In the genomic region with DNA sequence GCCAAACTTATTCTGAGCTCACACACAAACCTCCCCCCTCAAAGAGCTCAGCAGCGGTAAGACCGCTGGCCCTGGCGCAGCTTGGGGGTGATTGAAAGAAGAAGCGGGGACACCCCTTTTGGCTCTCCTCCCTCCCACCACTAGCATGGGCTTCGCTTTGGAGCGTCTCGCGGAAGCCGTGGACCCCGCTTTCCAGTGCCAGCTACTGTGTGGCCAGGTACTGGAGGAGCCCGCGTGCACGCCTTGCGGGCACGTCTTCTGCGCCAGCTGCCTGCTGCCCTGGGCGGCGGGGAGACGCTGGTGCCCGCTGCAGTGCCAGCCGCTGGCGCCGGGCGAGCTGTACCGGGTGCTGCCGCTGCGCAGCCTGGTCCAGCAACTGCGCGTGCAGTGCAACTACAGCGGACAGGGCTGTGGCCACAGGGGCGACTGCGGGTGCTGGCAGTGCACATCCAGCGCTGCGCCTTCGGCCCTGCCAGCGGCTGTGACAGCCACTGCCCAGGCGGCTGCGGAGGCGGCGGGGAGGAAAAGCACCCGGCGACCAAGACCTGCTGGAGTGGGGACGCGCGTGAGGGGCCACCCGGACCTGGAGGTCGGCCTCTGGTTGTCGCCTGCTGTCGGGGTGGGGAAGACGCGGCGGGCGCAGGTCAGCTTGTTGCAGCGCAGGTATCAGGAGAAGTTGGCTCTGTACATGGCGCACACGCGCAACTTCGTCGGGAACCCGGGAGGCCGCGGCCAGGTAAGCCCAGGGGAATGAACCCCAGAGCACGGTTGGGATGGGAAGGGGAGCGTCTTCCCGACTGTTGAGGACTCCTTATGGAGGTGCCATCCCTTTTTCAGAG, we compare ENCODE assay signal across 8 mouse cellular contexts. TPM values are rescaled to one million over a fixed set of nuclear protein-coding genes. Genes with fewer than 3 reads are reported as not detected.
DNase-seq lines count a peak whose midpoint lies in the region; ATAC-seq lines count a peak whose summit lies in the region.

A gene (plus strand): TSS at position 112 of the 839 bp plus-strand sequence.

- peak within 1 kb of the TSS; percentile 55; the same call in 1 of the 2 replicates for H3K27ac ChIP-seq in embryonic facial prominence, embryonic 13.5 days
- H3K27ac ChIP-seq in heart, embryonic 12.5 days (ENCODE audit: poor library complexity, severe bottlenecking): no peak within 1 kb of the TSS
- no peak within 1 kb of the TSS for H3K27ac ChIP-seq in midbrain, embryonic 12.5 days (replicated peaks)
- H3K27ac ChIP-seq in stomach, embryonic 14.5 days (ENCODE audit: low read length): no peak within 1 kb of the TSS

- peak; percentile 34 to 56 for DNase-seq in left cerebral cortex, adult 18-20 months (ENCODE audit: low spot score in 2 of 2)
- DNase-seq in left cerebral cortex, adult 11 months (ENCODE audit: low spot score): no peak
- DNase-seq in layer of hippocampus, adult 8-10 months (ENCODE audit: low spot score in 2 of 2): peak; percentile 9 to 34

- H3K9ac ChIP-seq in embryonic facial prominence, embryonic 13.5 days: peak within 1 kb of the TSS; percentile 74
- H3K9ac ChIP-seq in heart, embryonic 12.5 days: peak within 1 kb of the TSS; percentile 68
- H3K9ac ChIP-seq in midbrain, embryonic 12.5 days (replicated peaks): peak within 1 kb of the TSS; percentile 55
- H3K9ac ChIP-seq in stomach, embryonic 14.5 days (replicated peaks; ENCODE audit: low read depth, low read length): peak within 1 kb of the TSS; percentile 18; the same call in 1 of the 2 replicates

- 0 out of 2 replicates have a peak, but pooled peaks have one; percentile 61 for ATAC-seq in embryonic facial prominence, embryonic 13.5 days (ENCODE audit: insufficient number of reproducible peaks, insufficient read depth, low FRiP score, low TSS enrichment, low read depth)
- peak; percentile 45; the same call in 1 of the 2 replicates for ATAC-seq in heart, embryonic 12.5 days (ENCODE audit: insufficient number of reproducible peaks, low FRiP score)
- peak; percentile 83 for ATAC-seq in midbrain, embryonic 12.5 days (ENCODE audit: low FRiP score, low read depth)
- peak; percentile 59; the same call in 1 of the 2 replicates for ATAC-seq in stomach, embryonic 14.5 days (ENCODE audit: insufficient number of reproducible peaks, insufficient read depth, low FRiP score, low read depth)
- no peak for ATAC-seq in monocyte, adult 5-6 weeks (replicated peaks; ENCODE audit: insufficient number of reproducible peaks, low FRiP score, low TSS enrichment, poor library complexity, severe bottlenecking)

- no peaks in the 10 kb centered on the region for H3K36me3 ChIP-seq in embryonic facial prominence, embryonic 13.5 days
- H3K36me3 ChIP-seq in heart, embryonic 12.5 days: no peaks in the 10 kb centered on the region
- no peaks in the 10 kb centered on the region for H3K36me3 ChIP-seq in midbrain, embryonic 12.5 days
- H3K36me3 ChIP-seq in stomach, embryonic 14.5 days (ENCODE audit: control insufficient read depth, insufficient read depth, low read length): no peaks in the 10 kb centered on the region

- peak within 1 kb of the TSS; percentile 99 for H3K4me2 ChIP-seq in embryonic facial prominence, embryonic 13.5 days
- H3K4me2 ChIP-seq in heart, embryonic 12.5 days: peak within 1 kb of the TSS; percentile 99
- peak within 1 kb of the TSS; percentile 98 for H3K4me2 ChIP-seq in midbrain, embryonic 12.5 days (replicated peaks)
- H3K4me2 ChIP-seq in stomach, embryonic 14.5 days (replicated peaks; ENCODE audit: low read depth, low read length): peak within 1 kb of the TSS; percentile 92

- WGBS in embryonic facial prominence, embryonic 13.5 days: under 1% methylated on average over 65 of the region's 65 CpGs
- under 1% methylated on average over 65 of the region's 65 CpGs for WGBS in heart, embryonic 12.5 days
- 2% methylated on average over 60 of the region's 65 CpGs for WGBS in midbrain, embryonic 12.5 days
- 1% methylated on average over 64 of the region's 65 CpGs for WGBS in stomach, embryonic 14.5 days

- peaks cover 32% of the 10 kb centered on the region for H3K4me1 ChIP-seq in embryonic facial prominence, embryonic 13.5 days
- peaks cover 15% of the 10 kb centered on the region for H3K4me1 ChIP-seq in heart, embryonic 12.5 days (replicated peaks)
- peaks cover 14% of the 10 kb centered on the region for H3K4me1 ChIP-seq in midbrain, embryonic 12.5 days
- H3K4me1 ChIP-seq in stomach, embryonic 14.5 days (ENCODE audit: control insufficient read depth, insufficient read depth, low read length): peaks cover 4% of the 10 kb centered on the region; the same call in 1 of the 2 replicates

- H3K9me3 ChIP-seq in embryonic facial prominence, embryonic 13.5 days: no peaks in the 10 kb centered on the region
- H3K9me3 ChIP-seq in heart, embryonic 12.5 days (replicated peaks): 0 out of 2 replicates have a peak, but pooled peaks cover 3% of the 10 kb centered on the region
- H3K9me3 ChIP-seq in midbrain, embryonic 12.5 days: no peaks in the 10 kb centered on the region
- no peaks in the 10 kb centered on the region for H3K9me3 ChIP-seq in stomach, embryonic 14.5 days (ENCODE audit: control insufficient read depth, low read depth, low read length)

- peaks cover 40% of the 10 kb centered on the region for H3K27me3 ChIP-seq in embryonic facial prominence, embryonic 13.5 days
- peaks cover 34% of the 10 kb centered on the region for H3K27me3 ChIP-seq in heart, embryonic 12.5 days (replicated peaks)
- peaks cover 36% of the 10 kb centered on the region for H3K27me3 ChIP-seq in midbrain, embryonic 12.5 days
- H3K27me3 ChIP-seq in stomach, embryonic 14.5 days (ENCODE audit: control insufficient read depth, insufficient read depth, low read length): 0 out of 2 replicates have a peak, but pooled peaks cover 4% of the 10 kb centered on the region

- peak within 1 kb of the TSS; percentile 63 for H3K4me3 ChIP-seq in embryonic facial prominence, embryonic 13.5 days
- H3K4me3 ChIP-seq in heart, embryonic 12.5 days: peak within 1 kb of the TSS; percentile 69
- H3K4me3 ChIP-seq in midbrain, embryonic 12.5 days: peak within 1 kb of the TSS; percentile 62
- H3K4me3 ChIP-seq in stomach, embryonic 14.5 days (ENCODE audit: low read depth, low read length): peak within 1 kb of the TSS; percentile 45

RNA-seq across cellular contexts. Expression of the gene that starts here (rescaled TPM):
- 10 to 100 TPM in 1 of 2 experiments, 1 to 10 TPM in 1; 9.2 to 12.1 TPM for total RNA-seq in left cerebral cortex, adult 18-20 months (2021)
- 3.3 and 4.8 TPM in 2 replicates for polyA plus RNA-seq in embryonic facial prominence, embryonic 13.5 days (2015; fragmentation: Nextera tagmentation; extraction: Ambion mirVana)
- 0.57 and 0.80 TPM in 2 replicates for polyA plus RNA-seq in heart, embryonic 12.5 days (2016; fragmentation: Nextera tagmentation; extraction: Ambion mirVana)
- 1 to 10 TPM; 6.7 to 9.2 (median 7.3) TPM for total RNA-seq in layer of hippocampus, adult 8-10 months (2022)
- 10.8 and 13.8 TPM in 2 replicates for polyA plus RNA-seq in midbrain, embryonic 12.5 days (2016; fragmentation: Nextera tagmentation; extraction: Ambion mirVana)
- polyA plus RNA-seq in stomach, embryonic 14.5 days (2014; fragmentation: Nextera tagmentation; extraction: Ambion mirVana): 3.1 and 4.1 TPM in 2 replicates
- total RNA-seq in monocyte, adult 5-6 weeks (2017): not detected in 3 replicates

Comparison
In these comparisons a context has a peak if more than half of its experiments do, and no peak if none do; other contexts are left out.
1. Peak in ATAC-seq, H3K4me3 ChIP-seq, H3K9ac ChIP-seq and H3K4me2 ChIP-seq in heart, embryonic 12.5 days; RNA of the gene not detected or under 1 TPM.
2. H3K9ac ChIP-seq: peak in every context shown above with its lines; median percentile 74 in embryonic facial prominence, embryonic 13.5 days; 68 in heart, embryonic 12.5 days; 55 in midbrain, embryonic 12.5 days; 18 in stomach, embryonic 14.5 days.